Mouse (Mus musculus) common myeloid progenitor, adult 5-6 weeks (primary cell): ENCODE data around the gene Frem3. TPM values are rescaled to one million over a fixed set of nuclear protein-coding genes. Genes with fewer than 3 reads are reported as not detected.

Source experiments
- ATAC-seq: replicated peaks from 2 replicates; pipeline ENCODE4 v1.8.0; 2016; ENCODE audit warnings: low read depth, mild to moderate bottlenecking, moderate TSS enrichment, inconsistent platforms; ENCODE audit not compliant: poor library complexity, severe bottlenecking
- total RNA-seq: library from RNA; stranded (forward); fragments of 200-1000, 187-1606 nt; gene quantifications from 2 replicates; pipeline ENCODE4 v1.2.3, GENCODE M21; 2017

The Frem3 gene
- total RNA-seq, 1 experiment from 2014 or later, result not detected

- peak; percentile 38 for ATAC-seq
Observed at GRCm38 (mm10) chr8:80683756-80684335, 73.0 kb downstream of the Frem3 start.

- ATAC-seq, result peak; percentile 85
Observed at GRCm38 (mm10) chr8:80688141-80688540, 77.3 kb downstream of the Frem3 start.

GRCm38 (mm10) chr8:80710670-80711400 is 100.0 kb downstream of the Frem3 start:
- no peak for ATAC-seq

- ATAC-seq, result no peak
Observed at GRCm38 (mm10) chr8:80714461-80714860, 103.6 kb downstream of the Frem3 start.

- ATAC-seq, result no peak
Observed at GRCm38 (mm10) chr8:80732326-80732725, 121.4 kb downstream of the Frem3 start.

GRCm38 (mm10) chr8:80738046-80738387 is 127.1 kb downstream of the Frem3 start:
- ATAC-seq, result no peak

- peak; percentile 49 for ATAC-seq
Observed at GRCm38 (mm10) chr8:80738388-80739154, 127.7 kb downstream of the Frem3 start.

GRCm38 (mm10) chr8:80739155-80739924 is 128.5 kb downstream of the Frem3 start, which contains the start of gene Smarca5:
TSS of gene Smarca5 (minus strand) at chr8:80739497.
- ATAC-seq, result peak; percentile 97

GRCm38 (mm10) chr8:80739932-80740331 is 129.1 kb downstream of the Frem3 start:
- ATAC-seq, result no peak

Other genes starting within 250 kb of the Frem3 start
- gene Gypa, start 117.3 kb upstream of the Frem3 start, total RNA-seq, result 34.0 and 36.6 TPM in 2 replicates
- gene Smarca5, start 128.4 kb downstream of the Frem3 start, total RNA-seq, result 232 and 251 TPM in 2 replicates